Comparison of ENCODE assay signal across 8 mouse cellular contexts in genomic region chr7:119019537-119019936, GRCm38 (mm10). TPM values are rescaled to one million over a fixed set of nuclear protein-coding genes. Genes with fewer than 3 reads are reported as not detected.
DNase-seq lines count a peak whose midpoint lies in the region; ATAC-seq and TF ChIP-seq lines count a peak whose summit lies in the region.

No protein-coding gene starts in this region.

- H3K36me3 ChIP-seq in heart, embryonic 11.5 days (ENCODE audit: control insufficient read depth, insufficient read depth, low read length), result no peaks in the 10 kb centered on the region
- H3K36me3 ChIP-seq in hindbrain, embryonic 10.5 days, result no peaks in the 10 kb centered on the region
- H3K36me3 ChIP-seq in myocyte (ENCODE audit: control insufficient read depth, insufficient read depth), result no peaks in the 10 kb centered on the region

- DNase-seq in heart, adult 18-20 months, result peak; percentile 49 to 54
- DNase-seq in NIH3T3 (ENCODE audit: low read depth), result peak; percentile 66
- peak; percentile 88 for DNase-seq in embryo, embryonic 10 days (ENCODE audit: low spot score)
- DNase-seq in hindbrain, embryonic 10.5 days (ENCODE audit: low spot score), result peak; percentile 73
- peak; percentile 19 to 25 for DNase-seq in layer of hippocampus, postnatal 36 days
- DNase-seq in spleen, postnatal 36 days (ENCODE audit: low spot score in 2 of 2), result no peak

- no peak overlapping the region for H3K4me2 ChIP-seq in heart, embryonic 11.5 days
- H3K4me2 ChIP-seq in myocyte (ENCODE audit: low read depth), result no peak overlapping the region

- no peak overlapping the region for H3K4me3 ChIP-seq in heart, embryonic 11.5 days (ENCODE audit: low read depth, low read length)
- no peak overlapping the region for H3K4me3 ChIP-seq in hindbrain, embryonic 10.5 days
- no peak overlapping the region for H3K4me3 ChIP-seq in myocyte

- no peak for ATAC-seq in heart, embryonic 11.5 days (replicated peaks; ENCODE audit: insufficient number of reproducible peaks, low FRiP score, low TSS enrichment)

- no peaks in the 10 kb centered on the region for H3K9me3 ChIP-seq in heart, embryonic 11.5 days (replicated peaks; ENCODE audit: control insufficient read depth, low read length)
- no peaks in the 10 kb centered on the region for H3K9me3 ChIP-seq in hindbrain, embryonic 10.5 days

- peaks cover 4% of the 10 kb centered on the region; the same call in 1 of the 2 replicates for H3K27me3 ChIP-seq in heart, embryonic 11.5 days (ENCODE audit: control insufficient read depth, insufficient read depth, low read length)
- H3K27me3 ChIP-seq in hindbrain, embryonic 10.5 days (ENCODE audit: insufficient read depth, poor library complexity, severe bottlenecking), result no peaks in the 10 kb centered on the region
- no peaks in the 10 kb centered on the region for H3K27me3 ChIP-seq in myocyte (ENCODE audit: control insufficient read depth, insufficient read depth, insufficient read length)

- 14% methylated on average over 4 of the region's 4 CpGs for WGBS in heart, embryonic 11.5 days (ENCODE audit: insufficient replicate concordance)
- whole genome bisulfite sequencing in hindbrain, embryonic 10.5 days, result 13% methylated on average over 4 of the region's 4 CpGs

- no peak overlapping the region for H3K9ac ChIP-seq in heart, embryonic 11.5 days (ENCODE audit: low read depth, low read length)

- TF ChIP-seq POLR2A in myocyte (IDR thresholded peaks at IDR 0.05; ENCODE audit: insufficient read length, low read depth), result no peak

- no peak overlapping the region for H3K27ac ChIP-seq in heart, embryonic 11.5 days (ENCODE audit: low read depth, low read length)
- H3K27ac ChIP-seq in hindbrain, embryonic 10.5 days, result peak overlapping the region; percentile 25; the same call in 1 of the 2 replicates

- no peaks in the 10 kb centered on the region for H3K4me1 ChIP-seq in heart, embryonic 11.5 days (ENCODE audit: control insufficient read depth, insufficient read depth, low read length)
- H3K4me1 ChIP-seq in hindbrain, embryonic 10.5 days (replicated peaks), result 0 out of 2 replicates have a peak, but pooled peaks cover 4% of the 10 kb centered on the region

- H3ac ChIP-seq in myocyte (ENCODE audit: control insufficient read depth, insufficient read length), result no peak overlapping the region

- H3K79me2 ChIP-seq in myocyte (ENCODE audit: control insufficient read depth, insufficient read depth), result no peaks in the 10 kb centered on the region

TF ChIP-seq in myocyte, 11 proteins besides CTCF, POLR2A, EP300 and RAD21:
- TF ChIP-seq E2F4 (IDR thresholded peaks at IDR 0.05; ENCODE audit: insufficient read depth), result no peak
- TF ChIP-seq CEBPB (IDR thresholded peaks at IDR 0.05; ENCODE audit: insufficient read depth, poor library complexity, severe bottlenecking), result 0 out of 2 replicates have a peak, but pooled peaks have one; percentile 14

RNA-seq across cellular contexts. Expression of gene Gprc5b, which starts 24.5 kb away (rescaled TPM):
- 10 to 100 TPM; 10.5 to 13.7 TPM for total RNA-seq in heart, adult 18-20 months (2021)
- polyA plus RNA-seq in heart, embryonic 11.5 days (2014; fragmentation: Nextera tagmentation; extraction: Ambion mirVana), result 4.1 and 5.7 TPM in 2 replicates
- polyA plus RNA-seq in hindbrain, embryonic 10.5 days (2016; fragmentation: Nextera tagmentation; extraction: Ambion mirVana), result 17.5 and 25.4 TPM in 2 replicates
- total RNA-seq in layer of hippocampus, postnatal 36 days (2021), result 100 to 1,000 TPM; 122 to 123 TPM
- 27.5 TPM for polyA plus RNA-seq in myocyte (2012; fragmentation: generic; extraction: Trizol)

Comparison
In these comparisons a context has a peak if more than half of its experiments do, and no peak if none do; other contexts are left out.
1. DNase-seq: peak in heart, adult 18-20 months (2 of 2), NIH3T3 (single experiment), embryo, embryonic 10 days (single experiment), hindbrain, embryonic 10.5 days (single experiment) and layer of hippocampus, postnatal 36 days (2 of 2); none in spleen, postnatal 36 days (0 of 2).